Mouse (Mus musculus) gastrocnemius, postnatal 25 days (tissue): ENCODE measurements around the gene Atg16l1. TPM values are rescaled to one million over a fixed set of nuclear protein-coding genes. Genes with fewer than 3 reads are reported as not detected.

Experiments
- DNase-seq: peaks from one replicate; pipeline ENCODE4 v3.0.0; 2022
- total RNA-seq, 2 experiments: library from RNA; stranded (reverse); gene quantifications; 1 replicate in 1 of 2; 2 replicates in 1 of 2; pipeline ENCODE4 v1.2.3; 2021

The Atg16l1 gene
- total RNA-seq, 2 experiments from 2014 or later: 16.1 to 17.6 TPM

DNA sequence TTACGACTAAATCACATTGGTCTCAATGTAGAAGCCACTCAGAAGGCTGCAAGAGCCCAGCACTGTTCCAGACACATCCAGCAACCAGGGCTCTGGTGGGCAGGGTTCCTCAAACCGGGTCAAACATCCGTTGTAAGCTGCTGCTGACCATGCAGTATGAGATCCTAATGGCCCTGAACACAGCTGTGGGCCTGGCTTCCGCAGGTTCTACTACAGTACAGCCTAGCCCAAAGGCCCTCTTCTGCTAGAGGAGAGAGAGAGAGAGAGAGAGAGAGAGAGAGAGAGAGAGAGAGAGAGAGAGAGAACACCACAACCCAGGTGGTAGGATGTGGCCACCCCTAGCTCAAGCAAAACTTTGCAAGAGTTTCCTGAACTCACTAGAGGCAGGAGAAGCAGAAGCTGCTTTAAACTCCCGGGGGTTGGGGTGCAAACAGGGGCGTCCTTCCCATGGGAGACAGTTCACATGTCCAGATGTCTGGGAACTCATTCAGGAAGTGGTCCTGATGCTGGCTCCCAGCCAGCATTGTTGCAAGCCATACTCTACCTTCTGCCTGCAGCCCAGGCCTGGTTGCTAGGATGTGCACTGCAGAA is 74.0 kb downstream of the Atg16l1 start:
- DNase-seq: no peak

- DNase-seq: no peak
These were observed 80.8 kb downstream of the Atg16l1 start for GRCm38 (mm10) chr1:87836453-87836852.

DNA sequence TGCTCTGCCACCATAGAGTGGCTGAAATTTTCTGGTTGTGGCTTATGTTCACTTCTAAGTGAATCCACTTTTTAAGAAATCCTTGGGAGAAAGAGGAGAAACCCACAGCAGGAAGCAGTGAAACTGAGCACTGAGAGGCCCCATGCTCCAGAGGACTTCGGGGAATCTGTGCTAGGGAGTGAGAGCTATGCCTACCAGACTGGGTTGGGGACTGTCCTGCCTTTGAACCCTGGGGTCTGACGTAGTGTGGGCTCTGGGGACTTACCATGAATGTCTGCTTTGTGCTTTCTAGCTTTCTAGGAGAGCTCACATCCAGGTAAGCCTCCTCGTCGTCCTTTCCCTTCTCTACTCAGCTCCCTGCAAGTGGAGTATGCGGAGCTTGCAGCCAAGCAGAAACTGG is 81.3 kb downstream of the Atg16l1 start:
- DNase-seq: no peak

GRCm38 (mm10) chr1:87840411-87841208 is 84.9 kb downstream of the Atg16l1 start:
- no peak for DNase-seq

Other genes starting within 250 kb of the Atg16l1 start
- 10 to 100 TPM; 15.8 to 18.7 TPM for gene Neu2, start 246.0 kb upstream of the Atg16l1 start, total RNA-seq
- gene Ngef, start 182.0 kb upstream of the Atg16l1 start, total RNA-seq: under 1 TPM; 0.28 to 0.35 TPM
- gene Inpp5d, start 135.6 kb upstream of the Atg16l1 start, total RNA-seq: 1 to 10 TPM; 1.9 to 5.3 TPM
- gene Sag, start 47.8 kb downstream of the Atg16l1 start, total RNA-seq: under 1 TPM in 1 of 2 experiments, not detected in 1; 0.24 TPM
- gene Dgkd, start 97.4 kb downstream of the Atg16l1 start, total RNA-seq: 10 to 100 TPM; 28.5 to 34.6 TPM